Mouse (Mus musculus): ENCODE data around the gene Helq. TPM values are rescaled to one million over a fixed set of nuclear protein-coding genes. Genes with fewer than 3 reads are reported as not detected.

Helq gene
- polyA plus RNA-seq (2016; fragmentation: Nextera tagmentation; extraction: Ambion mirVana) = 13.0 and 19.1 TPM in 2 replicates

GRCm38 (mm10) chr5:100798165-100798860, at the start of gene Helq, which contains the start of gene Mrps18c:
Gene Helq (minus strand): TSS chr5:100798598.
Gene Mrps18c (plus strand): TSS chr5:100798627.
- Histone ChIP-seq H3K9me3 (replicated peaks) (no peaks in the 10 kb centered on the region), H3K4me2 (peak within 1 kb of the TSS; percentile 94), H3K27me3 (replicated peaks) (no peaks in the 10 kb centered on the region), H3K27ac (ENCODE audit: poor library complexity, severe bottlenecking) (no peak within 1 kb of the TSS; the same call in 1 of the 2 replicates), H3K9ac (peak within 1 kb of the TSS; percentile 86), H3K4me1 (replicated peaks) (peaks cover 9% of the 10 kb centered on the region), H3K4me3 (peak within 1 kb of the TSS; percentile 84), H3K36me3 (peaks cover 37% of the 10 kb centered on the region)
- ATAC-seq (ENCODE audit: insufficient number of reproducible peaks, low FRiP score) = peak; percentile 97
- WGBS = under 1% methylated on average over 67 of the region's 67 CpGs

GRCm38 (mm10) chr5:100847143-100847542, 48.7 kb upstream of the Helq start:
- Histone ChIP-seq H3K4me3 (peak overlapping the region; percentile 69), H3K4me2 (peak overlapping the region; percentile 83), H3K36me3 (0 out of 2 replicates have a peak, but pooled peaks cover 9% of the 10 kb centered on the region), H3K9me3 (replicated peaks) (peaks cover 4% of the 10 kb centered on the region; the same call in 1 of the 2 replicates), H3K27me3 (replicated peaks) (no peaks in the 10 kb centered on the region), H3K27ac (ENCODE audit: poor library complexity, severe bottlenecking) (0 out of 2 replicates have a peak overlapping the region, but pooled peaks have one; percentile 94), H3K9ac (peak overlapping the region; percentile 86), H3K4me1 (replicated peaks) (peaks cover 21% of the 10 kb centered on the region; the same call in 1 of the 2 replicates)
- WGBS = 4% methylated on average over 2 of the region's 2 CpGs
- ATAC-seq (ENCODE audit: insufficient number of reproducible peaks, low FRiP score) = no peak

GRCm38 (mm10) chr5:100846599-100846920, 48.2 kb upstream of the Helq start:
- Histone ChIP-seq H3K27me3 (replicated peaks) (no peaks in the 10 kb centered on the region), H3K27ac (ENCODE audit: poor library complexity, severe bottlenecking) (peak overlapping the region; percentile 94), H3K9ac (peak overlapping the region; percentile 86), H3K4me2 (peak overlapping the region; percentile 83), H3K4me1 (replicated peaks) (peaks cover 19% of the 10 kb centered on the region; the same call in 1 of the 2 replicates), H3K9me3 (replicated peaks) (peaks cover 10% of the 10 kb centered on the region), H3K36me3 (0 out of 2 replicates have a peak, but pooled peaks cover 9% of the 10 kb centered on the region), H3K4me3 (peak overlapping the region; percentile 69)
- under 1% methylated on average over 22 of the region's 22 CpGs for WGBS
- peak; percentile 37; the same call in 1 of the 2 replicates for ATAC-seq (ENCODE audit: insufficient number of reproducible peaks, low FRiP score)

GRCm38 (mm10) chr5:100845848-100846598, 47.6 kb upstream of the Helq start:
- peaks cover 11% of the 10 kb centered on the region for H3K9me3 ChIP-seq (replicated peaks)
- no peaks in the 10 kb centered on the region for H3K27me3 ChIP-seq (replicated peaks)
- under 1% methylated on average over 51 of the region's 52 CpGs for WGBS
- peak overlapping the region; percentile 83 for H3K4me2 ChIP-seq
- ATAC-seq (ENCODE audit: insufficient number of reproducible peaks, low FRiP score) = peak; percentile 79
- peak overlapping the region; percentile 69 for H3K4me3 ChIP-seq
- H3K27ac ChIP-seq (ENCODE audit: poor library complexity, severe bottlenecking) = peak overlapping the region; percentile 94
- H3K36me3 ChIP-seq = 0 out of 2 replicates have a peak, but pooled peaks cover 9% of the 10 kb centered on the region
- peak overlapping the region; percentile 86 for H3K9ac ChIP-seq
- peaks cover 19% of the 10 kb centered on the region; the same call in 1 of the 2 replicates for H3K4me1 ChIP-seq (replicated peaks)

- H3K9me3 ChIP-seq (replicated peaks) = peaks cover 11% of the 10 kb centered on the region
- peak; percentile 52; the same call in 1 of the 2 replicates for ATAC-seq (ENCODE audit: insufficient number of reproducible peaks, low FRiP score)
- peak within 1 kb of the TSS; percentile 69 for H3K4me3 ChIP-seq
- H3K27ac ChIP-seq (ENCODE audit: poor library complexity, severe bottlenecking) = peak within 1 kb of the TSS; percentile 94
- no peaks in the 10 kb centered on the region for H3K27me3 ChIP-seq (replicated peaks)
- peaks cover 19% of the 10 kb centered on the region; the same call in 1 of the 2 replicates for H3K4me1 ChIP-seq (replicated peaks)
- 0 out of 2 replicates have a peak, but pooled peaks cover 9% of the 10 kb centered on the region for H3K36me3 ChIP-seq
- peak within 1 kb of the TSS; percentile 83 for H3K4me2 ChIP-seq
- H3K9ac ChIP-seq = peak within 1 kb of the TSS; percentile 86
- WGBS = under 1% methylated on average over 16 of the region's 16 CpGs
Observed at GRCm38 (mm10) chr5:100845485-100845847, 47.1 kb upstream of the Helq start, which contains the start of gene Gpat3. Gene Gpat3 (plus strand): TSS chr5:100845713.

GRCm38 (mm10) chr5:100844485-100844884, 46.1 kb upstream of the Helq start:
- Histone ChIP-seq H3K4me2 (peak overlapping the region; percentile 83), H3K36me3 (0 out of 2 replicates have a peak, but pooled peaks cover 7% of the 10 kb centered on the region), H3K4me1 (replicated peaks) (peaks cover 19% of the 10 kb centered on the region; the same call in 1 of the 2 replicates), H3K9ac (peak overlapping the region; percentile 86), H3K4me3 (peak overlapping the region; percentile 69), H3K9me3 (replicated peaks) (peaks cover 11% of the 10 kb centered on the region), H3K27me3 (replicated peaks) (no peaks in the 10 kb centered on the region), H3K27ac (ENCODE audit: poor library complexity, severe bottlenecking) (no peak overlapping the region)
- no peak for ATAC-seq (ENCODE audit: insufficient number of reproducible peaks, low FRiP score)
- 56% methylated on average over 3 of the region's 3 CpGs for WGBS

GRCm38 (mm10) chr5:100837907-100838306, 39.5 kb upstream of the Helq start:
- Histone ChIP-seq H3K4me3 (no peak overlapping the region), H3K4me2 (no peak overlapping the region), H3K9me3 (replicated peaks) (peaks cover 11% of the 10 kb centered on the region), H3K4me1 (replicated peaks) (peaks cover 20% of the 10 kb centered on the region), H3K9ac (no peak overlapping the region), H3K27me3 (replicated peaks) (no peaks in the 10 kb centered on the region), H3K27ac (ENCODE audit: poor library complexity, severe bottlenecking) (peak overlapping the region; percentile 78), H3K36me3 (0 out of 2 replicates have a peak, but pooled peaks cover 4% of the 10 kb centered on the region)
- 13% methylated on average over 7 of the region's 7 CpGs for WGBS
- peak; percentile 86 for ATAC-seq (ENCODE audit: insufficient number of reproducible peaks, low FRiP score)

GRCm38 (mm10) chr5:100835862-100836538, 37.6 kb upstream of the Helq start:
- Histone ChIP-seq H3K36me3 (no peaks in the 10 kb centered on the region), H3K4me1 (replicated peaks) (peaks cover 20% of the 10 kb centered on the region), H3K27me3 (replicated peaks) (no peaks in the 10 kb centered on the region), H3K4me3 (no peak overlapping the region), H3K9ac (no peak overlapping the region), H3K27ac (ENCODE audit: poor library complexity, severe bottlenecking) (peak overlapping the region; percentile 72), H3K4me2 (no peak overlapping the region), H3K9me3 (replicated peaks) (no peaks in the 10 kb centered on the region)
- no peak for ATAC-seq (ENCODE audit: insufficient number of reproducible peaks, low FRiP score)
- WGBS = 37% methylated on average over 9 of the region's 9 CpGs

GRCm38 (mm10) chr5:100833841-100834240, 35.4 kb upstream of the Helq start:
- 69% methylated on average over 2 of the region's 2 CpGs for WGBS
- H3K4me1 ChIP-seq (replicated peaks) = peaks cover 20% of the 10 kb centered on the region
- no peak for ATAC-seq (ENCODE audit: insufficient number of reproducible peaks, low FRiP score)
- no peak overlapping the region for H3K9ac ChIP-seq
- H3K27ac ChIP-seq (ENCODE audit: poor library complexity, severe bottlenecking) = no peak overlapping the region
- H3K9me3 ChIP-seq (replicated peaks) = no peaks in the 10 kb centered on the region
- no peaks in the 10 kb centered on the region for H3K36me3 ChIP-seq
- no peak overlapping the region for H3K4me3 ChIP-seq
- no peaks in the 10 kb centered on the region for H3K27me3 ChIP-seq (replicated peaks)
- no peak overlapping the region for H3K4me2 ChIP-seq

- Histone ChIP-seq H3K9ac (no peak overlapping the region), H3K27me3 (replicated peaks) (no peaks in the 10 kb centered on the region), H3K9me3 (replicated peaks) (no peaks in the 10 kb centered on the region), H3K4me3 (no peak overlapping the region), H3K4me2 (no peak overlapping the region), H3K4me1 (replicated peaks) (peaks cover 13% of the 10 kb centered on the region), H3K27ac (ENCODE audit: poor library complexity, severe bottlenecking) (no peak overlapping the region), H3K36me3 (no peaks in the 10 kb centered on the region)
- no peak for ATAC-seq (ENCODE audit: insufficient number of reproducible peaks, low FRiP score)
- WGBS = 79% methylated on average over 3 of the region's 3 CpGs
Observed at GRCm38 (mm10) chr5:100832680-100833079, 34.3 kb upstream of the Helq start.

Data from heart, embryonic 12.5 days (tissue).